Mouse (Mus musculus): ENCODE measurements around the gene Olfr114. TPM values are rescaled to one million over a fixed set of nuclear protein-coding genes. Genes with fewer than 3 reads are reported as not detected.

Olfr114 gene
- total and polyA plus RNA-seq, 3 experiments: not detected

DNA sequence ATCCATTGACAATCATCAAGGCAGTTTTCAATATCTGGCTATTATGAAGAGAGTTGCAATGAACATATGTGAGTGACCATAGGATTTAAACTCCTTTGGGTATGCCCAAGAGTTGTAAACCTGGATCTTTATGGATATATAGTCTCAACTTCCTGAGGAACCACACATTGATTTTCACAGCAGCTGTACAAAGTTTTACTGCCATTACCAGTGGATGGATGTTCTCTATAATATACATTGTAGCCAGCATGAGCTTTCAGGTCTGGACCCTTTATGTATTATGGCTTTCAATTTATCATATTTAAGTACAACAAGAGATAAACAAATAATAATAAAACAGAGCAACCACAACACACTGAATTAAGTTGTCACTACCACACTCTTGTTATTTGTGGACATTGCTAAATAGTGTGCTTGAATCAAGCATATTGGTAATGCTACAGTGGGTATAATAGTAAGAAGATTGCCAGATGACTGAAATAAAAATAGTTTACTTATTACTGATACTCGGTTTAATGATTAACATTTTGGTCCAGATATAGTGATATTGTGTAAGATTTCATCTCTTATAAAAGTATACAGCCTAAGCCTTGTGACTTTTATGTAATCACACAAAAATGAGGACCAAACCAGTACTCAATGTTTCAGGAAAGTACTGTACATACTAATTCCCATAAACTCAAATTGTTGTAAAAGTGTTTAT, 33.5 kb downstream of the Olfr114 start:
- TF ChIP-seq USF2 (IDR thresholded peaks at IDR 0.05; ENCODE audit: borderline replicate concordance in 1 of 2, insufficient read depth in 1 of 2, low read depth in 1 of 2, low read length in 2 of 2) (no peak), RCOR1 (IDR thresholded peaks at IDR 0.05; ENCODE audit: low read depth, low read length) (no peak), MEF2A (IDR thresholded peaks at IDR 0.05; ENCODE audit: extremely low read depth, insufficient replicate concordance, low read depth, low read length, poor library complexity, severe bottlenecking) (no peak), TBP (IDR thresholded peaks at IDR 0.05; ENCODE audit: low read depth, low read length) (no peak)
- no peaks in the 10 kb centered on the region for H3K4me1 ChIP-seq (ENCODE audit: control insufficient read depth in 1 of 2, insufficient read depth in 2 of 2, low read length in 2 of 2)
- no peak overlapping the region for H3K27ac ChIP-seq (ENCODE audit: control insufficient read depth, low read depth, low read length)
- DNase-seq (ENCODE audit: low read depth, low spot score): no peak
- H3K4me3 ChIP-seq (ENCODE audit: control insufficient read depth in 1 of 2, insufficient read depth in 1 of 2, low read depth in 2 of 2, low read length in 2 of 2): no peak overlapping the region
- no peaks in the 10 kb centered on the region for H3K9me3 ChIP-seq (replicated peaks; ENCODE audit: insufficient read depth, low read length)
- H3K79me2 ChIP-seq (ENCODE audit: control insufficient read depth, insufficient read depth, low read length, poor library complexity): no peaks in the 10 kb centered on the region
- H3K9ac ChIP-seq (ENCODE audit: control insufficient read depth, low read depth, low read length, poor library complexity, severe bottlenecking): no peak overlapping the region
- H3K36me3 ChIP-seq (ENCODE audit: control insufficient read depth in 1 of 2, insufficient read depth in 2 of 2, low read length in 2 of 2): no peaks in the 10 kb centered on the region
- no peaks in the 10 kb centered on the region for H3K27me3 ChIP-seq (ENCODE audit: control insufficient read depth in 1 of 2, insufficient read depth in 2 of 2, low read length in 2 of 2)

DNA sequence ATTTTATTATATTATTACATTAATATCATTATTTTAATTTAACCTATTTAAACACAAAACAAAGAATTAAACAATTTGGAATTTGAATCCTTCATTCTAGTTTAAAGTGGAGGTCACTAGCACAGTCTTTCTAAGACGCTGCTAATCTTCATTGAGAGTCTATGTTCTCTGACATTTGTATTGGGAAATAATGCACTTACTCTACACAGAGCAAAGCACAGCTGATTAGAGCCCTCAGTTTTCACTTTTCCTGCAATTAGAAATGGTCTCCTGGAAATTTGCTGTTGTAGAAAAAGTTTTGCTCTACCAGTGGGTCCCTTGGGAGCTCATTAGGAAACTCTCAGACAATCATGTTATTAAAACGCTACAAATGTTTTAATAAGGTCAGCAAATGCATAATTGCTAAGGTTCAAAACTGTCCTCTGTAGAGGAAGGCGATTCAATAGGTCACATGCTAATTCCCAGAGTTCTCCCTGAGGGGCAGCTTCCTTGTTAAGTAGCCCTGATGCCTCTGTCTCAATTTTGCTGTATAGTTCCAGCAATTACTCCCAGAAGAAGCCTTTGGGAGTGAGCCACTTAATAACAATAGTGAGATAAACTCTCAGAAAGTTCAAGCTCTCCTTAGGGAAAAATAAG, 48.6 kb downstream of the Olfr114 start:
- DNase-seq (ENCODE audit: low read depth, low spot score): no peak

More for the DNA sequence above, 48.6 kb downstream of the Olfr114 start:
- H3K79me2 ChIP-seq (ENCODE audit: control insufficient read depth, insufficient read depth, low read length, poor library complexity): no peaks in the 10 kb centered on the region
- H3K27ac ChIP-seq (ENCODE audit: control insufficient read depth, low read depth, low read length): no peak overlapping the region
- peaks cover 0 to 3% of the 10 kb centered on the region in 2 experiments; a peak in 1 of 4 replicates for H3K36me3 ChIP-seq (ENCODE audit: control insufficient read depth in 1 of 2, insufficient read depth in 2 of 2, low read length in 2 of 2)
- no peak for TF ChIP-seq POLR2AphosphoS2 (IDR thresholded peaks at IDR 0.05; ENCODE audit: low read length)
- TF ChIP-seq EP300 (IDR thresholded peaks at IDR 0.05; ENCODE audit: low read depth in 1 of 2, low read length in 2 of 2): no peak
- no peak for TF ChIP-seq RCOR1 (IDR thresholded peaks at IDR 0.05; ENCODE audit: low read depth, low read length)
- no peak for TF ChIP-seq ZC3H11A (IDR thresholded peaks at IDR 0.05; ENCODE audit: low read depth, low read length)
- no peak for TF ChIP-seq GABPA (IDR thresholded peaks at IDR 0.05; ENCODE audit: low read depth, low read length)
- TF ChIP-seq TCF12 (IDR thresholded peaks at IDR 0.05; ENCODE audit: low read depth, low read length): no peak
- TF ChIP-seq MXI1 (IDR thresholded peaks at IDR 0.05; ENCODE audit: low read depth, low read length): no peak
- TF ChIP-seq USF1 (IDR thresholded peaks at IDR 0.05; ENCODE audit: low read depth, low read length): no peak
- TF ChIP-seq MAZ (IDR thresholded peaks at IDR 0.05; ENCODE audit: low read depth, low read length): no peak
- no peak for TF ChIP-seq MAFK (IDR thresholded peaks at IDR 0.05; ENCODE audit: borderline replicate concordance, low read depth, low read length)
- TF ChIP-seq POLR2A (IDR thresholded peaks at IDR 0.05; ENCODE audit: control insufficient read depth in 1 of 2, insufficient read depth in 1 of 2, low read depth in 1 of 2, low read length in 2 of 2, poor library complexity in 1 of 2): no peak
- TF ChIP-seq E2F4 (IDR thresholded peaks at IDR 0.05; ENCODE audit: borderline replicate concordance, low read depth, low read length): no peak
- TF ChIP-seq KAT2A (conservative IDR thresholded peaks at IDR 0.05; ENCODE audit: low read depth, low read length): no peak
- TF ChIP-seq TAL1 (IDR thresholded peaks at IDR 0.05; ENCODE audit: low read length): no peak
- TF ChIP-seq TBP (IDR thresholded peaks at IDR 0.05; ENCODE audit: low read depth, low read length): no peak
- no peak for TF ChIP-seq NRF1 (IDR thresholded peaks at IDR 0.05; ENCODE audit: insufficient read depth, low read depth, low read length, poor library complexity, severe bottlenecking)
- TF ChIP-seq ZNF384 (IDR thresholded peaks at IDR 0.05; ENCODE audit: low read depth, low read length): no peak
- no peak overlapping the region for H3K9ac ChIP-seq (ENCODE audit: control insufficient read depth, low read depth, low read length, poor library complexity, severe bottlenecking)
- no peaks in the 10 kb centered on the region for H3K27me3 ChIP-seq (ENCODE audit: control insufficient read depth in 1 of 2, insufficient read depth in 2 of 2, low read length in 2 of 2)
- H3K9me3 ChIP-seq (replicated peaks; ENCODE audit: insufficient read depth, low read length): no peaks in the 10 kb centered on the region
- H3K4me3 ChIP-seq (ENCODE audit: control insufficient read depth in 1 of 2, insufficient read depth in 1 of 2, low read depth in 2 of 2, low read length in 2 of 2): no peak overlapping the region
- H3K4me1 ChIP-seq (ENCODE audit: control insufficient read depth in 1 of 2, insufficient read depth in 2 of 2, low read length in 2 of 2): peaks cover 0 to 1% of the 10 kb centered on the region in 2 experiments; a peak in 1 of 4 replicates

All from MEL (cell line).